Mouse (Mus musculus): ENCODE measurements around the gene Necap2.

The Necap2 gene

GRCm38 (mm10) chr4:141072502-141072901 is 5.7 kb downstream of the Necap2 start:
- DNase-seq, result peak; percentile 22

DNA sequence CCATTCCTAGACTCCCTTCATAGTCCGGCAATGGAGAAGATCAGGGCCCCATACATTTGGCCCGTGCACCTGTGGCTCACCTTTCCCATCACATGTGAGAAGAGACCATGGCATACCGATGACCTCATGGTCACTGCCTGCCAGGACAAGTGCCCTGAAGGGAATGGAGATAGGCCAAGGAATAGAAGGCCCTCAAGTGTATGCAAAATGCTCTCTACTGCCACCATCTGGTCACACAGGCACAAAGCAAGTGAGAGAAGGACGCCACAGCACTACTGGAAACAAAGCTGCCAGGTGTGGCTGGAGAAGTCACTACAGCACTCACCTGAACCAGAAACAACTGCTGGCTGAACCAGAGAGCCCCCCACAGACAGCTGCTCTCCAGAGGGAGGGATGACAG is 8.4 kb downstream of the Necap2 start:
- peak; percentile 79 for DNase-seq

DNA sequence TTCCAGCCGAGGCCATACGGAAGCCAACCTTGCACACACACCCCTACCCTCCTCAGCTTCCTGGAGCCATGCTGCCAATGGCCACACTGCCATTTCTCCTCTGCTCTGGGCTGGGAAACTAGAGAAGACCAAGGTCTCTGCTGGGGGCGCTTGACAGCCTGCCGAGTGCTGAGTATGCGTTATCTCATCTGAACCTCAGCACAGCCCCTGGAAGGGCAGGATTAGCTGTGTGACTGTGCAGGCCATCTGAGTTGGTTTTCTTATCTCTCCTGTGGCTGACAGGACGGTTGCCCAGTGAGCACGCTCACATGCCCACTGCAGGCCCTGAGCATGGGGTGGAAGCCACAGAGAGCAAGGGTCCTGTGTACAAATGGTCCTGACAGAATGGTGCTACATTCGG is 9.5 kb downstream of the Necap2 start:
- DNase-seq, result no peak

DNA sequence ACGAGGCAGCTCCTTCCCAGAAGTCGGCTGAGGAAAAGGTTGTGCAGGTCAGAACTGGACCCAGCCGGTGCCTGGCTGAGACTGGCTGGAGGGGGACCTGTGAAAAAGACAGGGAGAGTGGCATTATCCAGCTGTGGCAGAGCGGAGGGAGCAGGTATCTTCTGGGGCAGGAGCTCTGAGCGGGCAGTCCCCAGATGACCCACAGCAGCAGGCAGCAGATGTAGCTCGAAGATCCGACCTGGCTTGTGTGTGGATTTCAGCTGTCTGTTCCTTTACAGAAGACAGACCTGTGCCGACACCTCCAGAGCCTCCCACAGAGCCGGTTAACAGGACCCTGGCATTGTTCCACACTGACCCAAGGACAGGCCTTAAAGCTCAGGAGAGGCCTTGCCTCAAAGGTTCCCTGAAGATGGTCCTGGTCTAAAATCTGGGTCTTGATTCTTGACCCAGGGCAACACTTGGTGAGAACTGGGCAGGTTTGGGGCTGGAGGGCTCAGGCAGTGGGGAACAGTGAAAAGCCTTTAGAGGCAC is 10.6 kb downstream of the Necap2 start:
- no peak for DNase-seq

GRCm38 (mm10) chr4:141066709-141067515 is 11.2 kb downstream of the Necap2 start:
- peak; percentile 84 for DNase-seq

GRCm38 (mm10) chr4:141065123-141065522 is 13.0 kb downstream of the Necap2 start:
- DNase-seq, result peak; percentile 82

DNA sequence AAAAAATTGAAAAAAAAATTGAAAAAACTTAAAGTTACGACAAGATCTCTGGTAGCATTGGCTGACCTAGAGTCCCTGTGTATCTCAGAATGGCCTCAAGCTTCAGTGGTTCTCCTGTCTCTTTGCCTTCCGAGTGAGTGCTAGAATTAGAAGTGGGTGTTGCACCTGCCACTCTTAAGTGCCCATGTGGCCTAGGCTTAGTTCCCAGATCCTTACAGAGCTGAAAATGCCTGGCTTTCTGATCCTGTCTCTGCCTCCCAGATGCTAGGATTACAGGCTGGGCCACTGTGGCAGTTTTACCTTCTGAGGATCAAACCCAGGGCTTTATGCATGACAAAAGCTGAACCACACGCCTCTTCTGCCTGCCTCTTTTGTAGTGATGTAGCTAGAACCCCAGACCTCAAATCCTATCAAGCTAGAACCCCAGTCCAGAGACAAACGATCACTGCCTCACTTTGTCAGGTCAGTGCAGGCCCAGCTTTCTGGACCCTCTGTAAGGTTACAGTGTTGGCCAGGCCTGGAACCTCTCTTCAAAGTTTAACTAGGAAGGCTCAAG is 14.0 kb downstream of the Necap2 start:
- no peak for DNase-seq

DNA sequence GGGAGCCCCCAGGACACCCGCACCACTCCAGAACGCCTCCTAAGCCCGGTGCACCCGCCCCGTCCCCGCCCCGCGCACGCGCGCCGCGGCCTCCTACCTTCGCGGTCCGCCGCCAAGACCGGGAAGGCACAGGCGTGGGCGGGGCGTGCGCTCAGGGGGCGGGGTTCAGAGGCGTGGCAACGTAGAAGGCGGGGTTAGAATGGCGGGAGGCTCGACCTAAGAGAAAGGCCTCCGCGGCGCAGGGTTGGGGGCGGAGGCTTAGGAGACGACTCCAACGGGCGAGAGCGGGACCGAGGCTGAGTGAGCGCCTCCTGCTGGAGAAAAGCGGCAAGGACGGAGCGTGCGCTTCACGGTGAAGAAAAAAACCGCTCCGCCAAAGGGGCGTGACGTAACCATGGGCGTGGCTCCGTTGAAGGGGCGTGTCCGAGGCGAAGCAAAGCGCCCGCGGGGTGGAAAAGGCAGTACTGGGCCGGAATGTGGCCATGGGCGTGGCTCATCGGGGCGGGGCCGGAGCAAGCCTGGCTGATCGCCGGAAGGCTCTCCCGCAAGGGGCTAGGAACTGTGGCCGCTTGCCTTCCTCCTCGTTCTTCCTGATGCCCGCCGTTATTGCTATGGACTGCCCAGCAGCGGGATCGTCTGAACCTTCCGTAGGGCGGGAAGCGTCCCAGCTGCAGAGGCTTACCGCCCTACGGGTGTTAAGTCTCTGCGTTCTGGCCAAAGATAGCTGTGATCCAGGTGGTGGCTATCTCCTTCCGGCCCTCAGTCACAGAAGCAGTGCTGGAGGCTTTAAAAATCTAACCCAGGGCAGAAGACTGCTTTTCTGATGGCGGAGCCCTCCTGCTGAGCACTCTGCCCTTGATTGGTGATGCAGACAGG is 17.5 kb downstream of the Necap2 start, which contains the start of gene Crocc:
Crocc (minus strand) TSS at position 125 of the 876 bp plus-strand sequence.
- peak; percentile 99 for DNase-seq

- DNase-seq, result peak; percentile 64
Measured at GRCm38 (mm10) chr4:141059616-141060425, 18.3 kb downstream of the Necap2 start.

DNA sequence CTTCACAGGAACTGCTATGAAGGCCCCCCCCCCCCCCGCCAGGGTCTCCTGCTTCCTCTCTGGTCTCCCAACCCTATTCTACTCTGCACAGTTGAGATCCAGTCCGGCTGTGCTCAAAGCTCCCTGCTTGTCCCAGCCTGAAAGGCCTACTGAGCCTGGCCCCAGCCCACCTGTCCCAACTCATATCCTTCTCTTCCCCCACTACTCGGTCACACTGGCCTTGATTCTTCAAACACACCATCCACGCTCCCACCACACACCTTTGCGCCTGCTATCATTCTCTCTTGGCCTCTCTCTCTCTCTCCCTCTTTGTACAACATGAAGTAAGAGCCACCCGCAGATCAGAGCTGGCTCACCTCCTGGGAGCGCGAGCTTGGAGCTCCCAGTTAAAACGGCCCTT is 19.3 kb downstream of the Necap2 start:
- no peak for DNase-seq

GRCm38 (mm10) chr4:141056970-141057369 is 21.2 kb downstream of the Necap2 start:
- DNase-seq, result no peak

- peak; percentile 86 for DNase-seq
Measured at GRCm38 (mm10) chr4:141053568-141054161, 24.5 kb downstream of the Necap2 start.

DNA sequence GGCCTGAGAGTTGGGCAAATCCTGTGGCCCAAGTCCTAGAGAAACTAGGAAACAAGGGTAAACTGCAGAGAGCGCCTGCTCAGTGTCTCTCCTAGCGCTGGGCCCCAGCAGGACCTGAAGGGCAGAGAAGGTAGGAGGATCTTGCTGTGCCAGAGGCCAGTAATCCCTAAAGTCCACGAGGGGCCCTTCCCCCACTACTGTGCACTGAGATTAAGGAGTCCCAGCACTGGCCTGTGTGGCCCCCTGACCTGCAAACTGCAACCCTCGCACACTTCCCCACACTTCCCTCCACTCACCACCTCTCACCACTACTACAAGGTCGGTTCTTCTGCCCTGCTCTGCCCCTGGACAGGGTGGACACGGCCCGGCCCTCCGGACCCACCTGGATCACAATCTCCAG is 25.0 kb downstream of the Necap2 start:
- no peak for DNase-seq

DNA sequence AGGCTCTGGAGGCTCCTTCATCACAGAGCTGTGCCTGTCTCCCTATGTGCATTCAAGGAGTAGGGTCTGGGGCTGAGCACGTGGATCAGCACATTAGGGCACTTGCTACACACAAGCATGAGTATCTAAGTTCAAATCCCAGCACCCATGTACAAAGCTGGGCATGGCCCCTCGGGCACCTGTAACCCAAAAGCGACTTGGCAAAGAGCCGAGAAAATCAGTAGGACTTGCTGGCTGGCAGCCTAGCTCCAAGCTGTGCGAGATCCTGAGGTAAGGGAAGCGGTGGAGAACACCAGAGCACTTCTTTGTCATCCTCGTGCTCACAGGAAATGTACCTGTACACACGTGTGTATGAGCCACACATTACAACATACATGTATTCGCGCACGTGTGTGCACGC is 25.7 kb downstream of the Necap2 start:
- DNase-seq, result no peak

GRCm38 (mm10) chr4:141049476-141049835 is 28.7 kb downstream of the Necap2 start:
- no peak for DNase-seq

DNA sequence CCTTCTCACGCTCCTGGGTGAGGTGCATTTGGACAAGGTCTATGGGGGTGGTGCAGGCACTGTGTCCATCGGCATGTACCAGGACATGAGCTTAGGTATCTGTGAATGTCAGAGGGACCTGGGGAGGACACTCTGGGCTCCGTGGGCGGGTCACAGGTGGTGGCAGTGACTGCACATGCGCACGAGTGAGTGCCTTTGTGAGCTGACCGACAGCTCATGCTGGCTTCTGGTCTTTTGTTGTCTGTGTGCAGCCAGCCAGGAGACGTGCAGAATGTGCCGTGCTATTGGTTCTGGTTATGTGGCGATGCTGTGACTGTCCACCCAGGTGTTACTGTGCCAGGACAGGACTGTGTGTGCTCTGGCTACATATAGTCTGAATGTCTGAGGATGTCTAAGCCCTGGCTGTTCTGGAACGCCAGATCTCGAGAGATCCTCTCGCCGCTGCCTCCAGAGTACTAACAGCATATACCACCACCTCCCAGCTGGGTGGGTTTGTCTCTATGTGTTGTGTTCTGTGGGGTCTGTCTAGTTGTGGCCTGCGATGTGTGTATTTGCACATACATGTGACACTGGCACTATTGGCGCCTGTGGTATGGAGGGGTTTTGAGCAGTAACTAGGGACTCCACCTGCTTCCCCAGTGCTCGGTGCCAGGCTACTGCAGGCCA is 29.2 kb downstream of the Necap2 start:
- no peak for DNase-seq

DNA sequence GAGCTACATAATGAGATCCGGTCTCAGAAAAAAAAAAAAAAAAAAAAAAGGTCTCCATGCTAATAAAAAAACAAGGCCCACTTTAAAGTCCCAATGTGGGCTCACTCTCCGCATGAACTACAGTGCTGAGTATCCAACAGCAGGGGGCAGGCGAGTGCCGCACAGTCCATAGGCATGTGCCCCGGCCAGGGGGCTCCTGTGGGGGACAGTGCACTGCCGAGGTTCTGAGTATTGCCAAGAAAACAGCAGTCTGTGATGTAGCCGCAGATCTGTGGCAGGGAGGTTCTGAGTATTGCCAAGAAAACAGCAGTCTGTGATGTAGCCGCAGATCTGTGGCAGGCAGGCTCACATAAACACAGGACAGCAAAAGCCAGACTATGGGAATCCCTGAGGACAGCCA is 33.3 kb downstream of the Necap2 start:
- DNase-seq, result peak; percentile 39

DNA sequence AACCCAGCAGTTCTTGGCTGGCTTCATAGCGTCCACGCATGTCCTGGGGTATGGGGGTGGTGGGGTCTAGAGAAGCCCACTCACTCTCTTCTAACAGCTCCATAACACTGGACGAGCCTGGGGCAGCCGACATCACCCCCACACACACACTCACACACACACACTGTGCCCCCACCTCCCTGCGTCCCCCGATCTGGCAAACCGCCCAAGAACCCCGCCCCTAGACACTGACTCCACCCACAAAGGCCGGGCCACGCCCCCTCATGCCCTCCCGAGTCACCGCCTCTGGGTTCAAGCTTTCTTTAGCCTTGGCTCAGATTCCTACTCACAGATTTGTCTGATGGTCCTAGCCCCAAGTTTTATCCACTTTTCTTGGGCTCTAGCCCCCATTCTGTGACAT is 37.0 kb downstream of the Necap2 start:
- no peak for DNase-seq

DNA sequence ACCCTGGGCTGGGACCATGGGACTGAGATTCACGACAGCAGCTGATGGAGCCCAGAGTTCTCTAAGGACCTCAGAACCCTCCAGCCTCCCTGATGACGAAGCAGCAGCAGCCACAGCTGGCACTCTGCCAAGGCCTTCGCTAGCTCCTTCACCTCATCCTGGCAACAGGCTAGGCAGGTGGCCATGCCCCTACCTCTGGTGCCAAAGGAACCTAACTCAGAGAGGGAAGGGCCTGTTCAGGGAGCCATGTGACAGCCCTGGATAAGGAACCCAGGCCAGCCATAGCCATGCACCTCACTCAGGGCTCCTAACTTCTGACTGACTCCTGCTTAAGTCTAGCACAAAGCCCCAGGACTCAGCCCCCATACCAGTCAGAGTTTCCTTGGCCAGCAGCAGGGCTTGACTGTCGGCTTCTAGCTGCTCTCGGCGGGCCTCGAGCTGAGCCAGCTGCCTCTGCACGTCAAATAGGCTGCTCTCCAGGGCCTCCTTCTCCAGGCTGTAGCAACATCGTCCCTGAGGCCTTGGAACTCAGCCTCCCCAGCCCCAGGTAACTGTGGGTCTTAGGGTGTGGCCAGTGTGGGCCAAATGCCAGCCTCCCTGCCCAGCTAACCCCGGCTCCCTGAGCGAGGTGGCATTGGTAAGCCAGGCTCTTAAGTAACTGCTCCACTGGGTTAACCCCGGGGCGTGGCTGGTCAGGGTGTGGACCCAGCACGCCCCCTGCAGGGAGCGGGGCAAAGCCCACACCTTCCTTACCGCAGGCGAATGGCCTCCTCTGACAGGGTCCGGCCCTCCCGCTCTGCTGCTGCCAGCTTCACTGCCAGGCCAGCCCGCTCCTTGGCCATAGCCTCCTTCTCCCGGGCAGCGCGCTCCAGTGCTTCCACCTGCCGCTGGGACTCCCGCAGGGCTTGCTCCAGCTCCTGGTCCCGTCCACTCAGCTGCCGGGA is 44.3 kb downstream of the Necap2 start:
- DNase-seq, result no peak

DNA sequence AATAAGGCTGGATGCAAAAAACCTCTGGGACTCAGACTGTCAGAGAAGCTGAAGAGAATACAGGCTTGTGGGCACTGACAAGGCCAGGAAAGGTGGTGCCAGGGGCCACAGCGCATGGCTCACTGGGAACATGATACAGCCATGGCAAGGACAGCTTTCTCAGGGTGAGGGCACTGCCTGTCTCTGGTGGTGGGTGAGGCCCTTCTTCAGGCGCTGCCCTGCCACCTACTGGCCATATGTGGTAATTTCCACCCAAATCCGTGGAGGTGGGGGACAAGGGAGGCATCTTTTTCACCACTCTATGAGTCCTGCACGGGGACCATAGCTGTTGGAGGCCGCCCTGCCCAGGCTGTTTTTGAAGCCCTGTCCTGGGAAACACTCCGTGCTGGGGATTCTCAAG is 46.4 kb downstream of the Necap2 start:
- DNase-seq, result peak; percentile 84

Data from cerebellum, adult 11-12 months (tissue).